Mouse (Mus musculus) spleen, adult 2 months (tissue): ENCODE measurements around the gene Mlc1. TPM values are rescaled to one million over a fixed set of nuclear protein-coding genes. Genes with fewer than 3 reads are reported as not detected.
A peak's percentile ranks its signal among the peaks of the same experiment; 100 is the strongest.

Experiments
- DNase-seq, 2 experiments: peaks; one replicate each; pipeline versions ENCODE4 v3.0.0 to v3.0.0-alpha.2; 2012 to 2021; ENCODE audit warnings: low spot score in 2 of 2, low read depth in 1 of 2
- H3K27ac ChIP-seq: fragments of 200-500 bp; 2 replicates; pipeline ENCODE4 v1.5.1; 2012; ENCODE audit warnings: low read length, inconsistent platforms; ENCODE audit not compliant: insufficient read depth
- H3K27me3 ChIP-seq: fragments of 200-500 bp; 2 replicates; pipeline ENCODE4 v1.6.1; 2012; ENCODE audit warnings: mild to moderate bottlenecking, moderate library complexity, low read length, inconsistent platforms; ENCODE audit not compliant: control insufficient read depth, insufficient read depth
- H3K36me3 ChIP-seq: fragments of 200-500 bp; 2 replicates; pipeline ENCODE4 v1.6.1; 2012; ENCODE audit warnings: mild to moderate bottlenecking, low read length, inconsistent platforms; ENCODE audit not compliant: control insufficient read depth, insufficient read depth
- H3K4me1 ChIP-seq: fragments of 200-500 bp; 2 replicates; pipeline ENCODE4 v1.6.1; 2011; ENCODE audit warnings: inconsistent platforms; ENCODE audit not compliant: control insufficient read depth, insufficient read depth, insufficient read length
- H3K4me3 ChIP-seq: fragments of 200-500 bp; 2 replicates; pipeline ENCODE4 v1.5.1; 2011; ENCODE audit warnings: mild to moderate bottlenecking, inconsistent platforms; ENCODE audit not compliant: insufficient read depth, insufficient read length; ENCODE audit errors: extremely low read depth
- CTCF ChIP-seq: fragments of 200-500 bp; IDR thresholded peaks from 2 replicates; pipeline ENCODE4 v1.5.1; 2011; ENCODE audit warnings: mild to moderate bottlenecking, inconsistent platforms; ENCODE audit not compliant: insufficient read depth, insufficient read length, insufficient replicate concordance; ENCODE audit errors: extremely low read depth
- POLR2A ChIP-seq: fragments of 200-500 bp; IDR thresholded peaks from 2 replicates; pipeline ENCODE4 v1.6.1; 2011; ENCODE audit warnings: low read depth, low read length, inconsistent platforms
- WGBS: fragments of 180-500 bp; shearing (Covaris S2); methylation state at CpG from one replicate; pipeline ENCODE4 v1.1.7; 2018; 5-methylcytosine and 5-hydroxymethylcytosine counted together
- polyA plus RNA-seq: library from polyadenylated mRNA; depleted of rRNA; stranded (reverse); fragments of >200 nt; gene quantifications from 2 replicates; pipeline ENCODE4 v1.2.3, GENCODE M21; 2012

The Mlc1 gene
- polyA plus RNA-seq, 1 experiment = 1.1 TPM

- WGBS = 76% methylated on average over 5 of the region's 5 CpGs
- H3K4me3 ChIP-seq = no peak overlapping the region
- H3K36me3 ChIP-seq = no peaks in the 10 kb centered on the region
- no peaks in the 10 kb centered on the region for H3K27me3 ChIP-seq
- DNase-seq = no peak
- TF ChIP-seq CTCF = no peak
- no peak for TF ChIP-seq POLR2A
- H3K27ac ChIP-seq = no peak overlapping the region
- H3K4me1 ChIP-seq = no peaks in the 10 kb centered on the region
Observed at GRCm38 (mm10) chr15:88942783-88943182, 36.0 kb downstream of the Mlc1 start.

- no peak overlapping the region for H3K4me3 ChIP-seq
- H3K27ac ChIP-seq = no peak overlapping the region
- no peaks in the 10 kb centered on the region for H3K4me1 ChIP-seq
- no peak for DNase-seq
- 79% methylated on average over 2 of the region's 2 CpGs for WGBS
- H3K36me3 ChIP-seq = no peaks in the 10 kb centered on the region
- no peak for TF ChIP-seq CTCF
- no peak for TF ChIP-seq POLR2A
- no peaks in the 10 kb centered on the region for H3K27me3 ChIP-seq
Observed at GRCm38 (mm10) chr15:88937291-88937650, 41.5 kb downstream of the Mlc1 start.

GRCm38 (mm10) chr15:88936619-88937290 lies 42.1 kb downstream of the Mlc1 start:
- no peak overlapping the region for H3K27ac ChIP-seq
- H3K4me1 ChIP-seq = no peaks in the 10 kb centered on the region
- no peak overlapping the region for H3K4me3 ChIP-seq
- H3K27me3 ChIP-seq = no peaks in the 10 kb centered on the region
- H3K36me3 ChIP-seq = no peaks in the 10 kb centered on the region
- DNase-seq = no peak
- 38% methylated on average over 6 of the region's 6 CpGs for WGBS
- TF ChIP-seq POLR2A (no peak), CTCF (no peak)

- TF ChIP-seq CTCF = no peak
- TF ChIP-seq POLR2A = no peak
- no peak for DNase-seq
- no peak overlapping the region for H3K4me3 ChIP-seq
- WGBS = 59% methylated on average over 7 of the region's 7 CpGs
- H3K27ac ChIP-seq = no peak overlapping the region
- no peaks in the 10 kb centered on the region for H3K36me3 ChIP-seq
- no peaks in the 10 kb centered on the region for H3K27me3 ChIP-seq
- H3K4me1 ChIP-seq = no peaks in the 10 kb centered on the region
Observed at GRCm38 (mm10) chr15:88934141-88934540, 44.7 kb downstream of the Mlc1 start.

- Histone ChIP-seq H3K27me3 (no peaks in the 10 kb centered on the region), H3K4me3 (no peak overlapping the region), H3K27ac (no peak overlapping the region), H3K4me1 (no peaks in the 10 kb centered on the region), H3K36me3 (no peaks in the 10 kb centered on the region)
- DNase-seq = no peak
- WGBS = 90% methylated on average over 10 of the region's 10 CpGs
- TF ChIP-seq CTCF (no peak), POLR2A (no peak)
Observed at GRCm38 (mm10) chr15:88932667-88933066, 46.1 kb downstream of the Mlc1 start.

- 74% methylated on average over 6 of the region's 6 CpGs for WGBS
- H3K4me3 ChIP-seq = no peak overlapping the region
- H3K27me3 ChIP-seq = no peaks in the 10 kb centered on the region
- H3K36me3 ChIP-seq = no peaks in the 10 kb centered on the region
- H3K27ac ChIP-seq = no peak overlapping the region
- no peaks in the 10 kb centered on the region for H3K4me1 ChIP-seq
- no peak for TF ChIP-seq POLR2A
- TF ChIP-seq CTCF = no peak
- no peak for DNase-seq
Observed at GRCm38 (mm10) chr15:88921992-88922310, 56.9 kb downstream of the Mlc1 start.

- Histone ChIP-seq H3K4me3 (no peak overlapping the region), H3K36me3 (no peaks in the 10 kb centered on the region), H3K4me1 (no peaks in the 10 kb centered on the region), H3K27ac (no peak overlapping the region), H3K27me3 (no peaks in the 10 kb centered on the region)
- WGBS = 24% methylated on average over 12 of the region's 12 CpGs
- no peak for TF ChIP-seq POLR2A
- peak; percentile 48; the same call in 1 of the 2 replicates for TF ChIP-seq CTCF
- DNase-seq = peak; percentile 1 to 53
Observed at GRCm38 (mm10) chr15:88921131-88921991, 57.4 kb downstream of the Mlc1 start.
